Mouse (Mus musculus) bone marrow, adult 2 months (tissue): ENCODE data around the gene Ppm1m.

Experiments used
- CTCF ChIP-seq: fragments of 200-500 bp; IDR thresholded peaks from 2 replicates; pipeline ENCODE4 v1.5.1; 2011; ENCODE audit warnings: low read length, control low read depth; ENCODE audit not compliant: control insufficient read depth, insufficient read depth
- POLR2A ChIP-seq: fragments of 200-500 bp; IDR thresholded peaks from 2 replicates; pipeline ENCODE4 v1.6.1; 2011; ENCODE audit warnings: low read depth, mild to moderate bottlenecking, control low read depth, low read length, borderline replicate concordance; ENCODE audit not compliant: control insufficient read depth

DNA sequence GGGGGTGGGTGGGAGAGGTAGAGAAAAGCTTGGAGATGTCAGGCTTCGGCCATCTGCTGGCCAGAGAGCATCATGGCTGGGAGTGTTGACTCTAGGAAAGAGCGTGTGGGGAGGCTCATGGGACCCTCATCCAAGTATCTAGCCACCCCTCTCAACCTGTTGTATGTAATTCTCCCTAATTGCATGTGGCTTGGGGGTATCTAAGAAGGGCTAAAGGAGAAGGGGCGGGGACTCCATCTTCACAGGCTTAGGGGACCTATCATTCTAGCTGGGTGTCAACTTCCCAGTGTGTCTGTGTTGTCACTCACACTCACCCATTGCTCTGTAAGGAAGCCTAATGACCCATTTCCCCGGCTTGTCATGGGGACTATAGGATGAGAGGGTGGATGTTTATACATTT, 32.3 kb upstream of the Ppm1m start:
- no peak for TF ChIP-seq POLR2A
- TF ChIP-seq CTCF: no peak
